Mouse (Mus musculus) neural tube, embryonic 12.5 days (tissue): ENCODE measurements around the gene Rnf123. TPM values are rescaled to one million over a fixed set of nuclear protein-coding genes. Genes with fewer than 3 reads are reported as not detected.

Experiments used
- ATAC-seq: fragments of 200-750 bp; cut with Nextera tagmentation; 2 replicates; pipeline ENCODE4 v1.8.0; 2017; ENCODE audit warnings: low read depth, mild to moderate bottlenecking, moderate TSS enrichment, moderate library complexity; ENCODE audit not compliant: low FRiP score
- H3K27ac ChIP-seq: fragments of 300-500 bp; sonication (generic); 2 replicates; pipeline ENCODE4 v1.5.1; 2016
- H3K27me3 ChIP-seq: fragments of 300-500 bp; sonication (generic); replicated peaks from 2 replicates; pipeline ENCODE4 v1.6.1; 2016; ENCODE audit warnings: mild to moderate bottlenecking
- H3K36me3 ChIP-seq: fragments of 300-500 bp; sonication (generic); 2 replicates; pipeline ENCODE4 v1.6.1; 2016; ENCODE audit warnings: mild to moderate bottlenecking
- H3K4me1 ChIP-seq: fragments of 300-500 bp; sonication (generic); 2 replicates; pipeline ENCODE4 v1.6.1; 2016
- H3K4me2 ChIP-seq: fragments of 300-500 bp; sonication (generic); replicated peaks from 2 replicates; pipeline ENCODE4 v1.6.1; 2016; ENCODE audit warnings: mild to moderate bottlenecking
- H3K4me3 ChIP-seq: fragments of 300-500 bp; sonication (generic); 2 replicates; pipeline ENCODE4 v1.5.1; 2016
- H3K9ac ChIP-seq: fragments of 300-500 bp; sonication (generic); 2 replicates; pipeline ENCODE4 v1.6.1; 2016; ENCODE audit warnings: mild to moderate bottlenecking
- H3K9me3 ChIP-seq: fragments of 300-500 bp; sonication (generic); 2 replicates; pipeline ENCODE4 v1.6.1; 2016; ENCODE audit warnings: mild to moderate bottlenecking
- WGBS: fragments of 180-500 bp; shearing (Covaris S2); methylation state at CpG from one replicate; pipeline ENCODE4 v1.1.7; 2016; 5-methylcytosine and 5-hydroxymethylcytosine counted together
- microRNA-seq: library from miRNA; unstranded; fragments of <30 nt; microRNA quantifications from one replicate; pipeline ENCODE4, GENCODE M21; 2017
- polyA plus RNA-seq: library from polyadenylated mRNA; unstranded; fragments of >200 nt; fragmentation: Nextera tagmentation; extraction: Ambion mirVana; gene quantifications from 2 replicates; pipeline ENCODE4 v1.2.1, GENCODE M21; 2016

Gene Rnf123
- polyA plus RNA-seq, 1 experiment from 2014 or later, result 43.5 TPM

GRCm38 (mm10) chr9:108008041-108008440 lies 75.1 kb downstream of the Rnf123 start:
- 96% methylated on average over 5 of the region's 5 CpGs for WGBS

GRCm38 (mm10) chr9:108003531-108003890 lies 79.6 kb downstream of the Rnf123 start:
- peaks cover 24% of the 10 kb centered on the region for H3K4me1 ChIP-seq
- peak overlapping the region; percentile 77; the same call in 1 of the 2 replicates for H3K27ac ChIP-seq
- no peaks in the 10 kb centered on the region for H3K36me3 ChIP-seq
- 18% methylated on average over 8 of the region's 8 CpGs for WGBS
- no peaks in the 10 kb centered on the region for H3K9me3 ChIP-seq
- no peak for ATAC-seq
- peak overlapping the region; percentile 87 for H3K4me2 ChIP-seq
- peak overlapping the region; percentile 98 for H3K9ac ChIP-seq
- H3K4me3 ChIP-seq, result peak overlapping the region; percentile 98
- H3K27me3 ChIP-seq, result no peaks in the 10 kb centered on the region

More at GRCm38 (mm10) chr9:108008041-108008440, 75.1 kb downstream of the Rnf123 start:
- no peak overlapping the region for H3K4me2 ChIP-seq
- H3K36me3 ChIP-seq, result peaks cover 7% of the 10 kb centered on the region
- ATAC-seq, result no peak
- no peak overlapping the region for H3K27ac ChIP-seq
- H3K9me3 ChIP-seq, result no peaks in the 10 kb centered on the region
- H3K4me1 ChIP-seq, result peaks cover 17% of the 10 kb centered on the region
- H3K4me3 ChIP-seq, result no peak overlapping the region
- no peak overlapping the region for H3K9ac ChIP-seq
- H3K27me3 ChIP-seq, result no peaks in the 10 kb centered on the region

- peak overlapping the region; percentile 77 for H3K27ac ChIP-seq
- H3K4me3 ChIP-seq, result peak overlapping the region; percentile 98
- H3K4me1 ChIP-seq, result peaks cover 24% of the 10 kb centered on the region
- H3K9ac ChIP-seq, result peak overlapping the region; percentile 98
- WGBS, result under 1% methylated on average over 50 of the region's 50 CpGs
- H3K4me2 ChIP-seq, result peak overlapping the region; percentile 87
- no peaks in the 10 kb centered on the region for H3K9me3 ChIP-seq
- no peaks in the 10 kb centered on the region for H3K27me3 ChIP-seq
- no peaks in the 10 kb centered on the region for H3K36me3 ChIP-seq
- peak; percentile 62 for ATAC-seq
These were observed 80.2 kb downstream of the Rnf123 start for GRCm38 (mm10) chr9:108002778-108003530.

- H3K4me3 ChIP-seq, result peak within 1 kb of the TSS; percentile 98
- under 1% methylated on average over 51 of the region's 51 CpGs for WGBS
- peak within 1 kb of the TSS; percentile 87 for H3K4me2 ChIP-seq
- no peaks in the 10 kb centered on the region for H3K36me3 ChIP-seq
- H3K9ac ChIP-seq, result peak within 1 kb of the TSS; percentile 98
- ATAC-seq, result peak; percentile 99
- peaks cover 24% of the 10 kb centered on the region for H3K4me1 ChIP-seq
- H3K27me3 ChIP-seq, result no peaks in the 10 kb centered on the region
- no peaks in the 10 kb centered on the region for H3K9me3 ChIP-seq
- H3K27ac ChIP-seq, result peak within 1 kb of the TSS; percentile 77
These were observed 81.0 kb downstream of the Rnf123 start, which contains the start of gene Ip6k1 for GRCm38 (mm10) chr9:108001922-108002770. Ip6k1 (plus strand) TSS chr9:108002501.

Small RNA genes lying within 50 kb of the gene (microRNA-seq; reads per million reads assigned to microRNA genes)
- gene Gm47303 (not detected), gene Mir7088 (not detected)

Other genes with a start within 250 kb of the Rnf123 start
- 121 TPM in 2 replicates for gene Rbm6, start 210.1 kb downstream of the Rnf123 start, polyA plus RNA-seq
- 20.8 and 22.7 TPM in 2 replicates for gene Mon1a, start 195.2 kb downstream of the Rnf123 start, polyA plus RNA-seq
- gene Mst1r, start 176.5 kb downstream of the Rnf123 start, polyA plus RNA-seq, result 1.8 and 2.2 TPM in 2 replicates
- not detected in 2 replicates for gene Actl11, start 154.9 kb downstream of the Rnf123 start, polyA plus RNA-seq
- gene Camkv, start 147.7 kb downstream of the Rnf123 start, polyA plus RNA-seq, result 7.8 and 8.0 TPM in 2 replicates
- 15.2 and 16.7 TPM in 2 replicates for gene Traip, start 133.2 kb downstream of the Rnf123 start, polyA plus RNA-seq
- gene Uba7, start 107.8 kb downstream of the Rnf123 start, polyA plus RNA-seq, result 11.7 and 12.2 TPM in 2 replicates
- gene Gm20661, start 100.3 kb downstream of the Rnf123 start, polyA plus RNA-seq, result 2.0 and 2.2 TPM in 2 replicates
- gene Inka1, start 97.5 kb downstream of the Rnf123 start, polyA plus RNA-seq, result 39.2 and 42.3 TPM in 2 replicates
- gene Cdhr4, start 90.8 kb downstream of the Rnf123 start, polyA plus RNA-seq, result 5.0 and 7.2 TPM in 2 replicates
- 0.89 and 1.5 TPM in 2 replicates for gene Gm20662, start 87.0 kb downstream of the Rnf123 start, polyA plus RNA-seq
- 96.2 and 97.9 TPM in 2 replicates for gene Ip6k1, start 80.8 kb downstream of the Rnf123 start, polyA plus RNA-seq
- 18.3 and 23.5 TPM in 2 replicates for gene Gmppb, start 34.1 kb downstream of the Rnf123 start, polyA plus RNA-seq
- gene Amigo3, start 30.2 kb downstream of the Rnf123 start, polyA plus RNA-seq, result 3.6 and 3.9 TPM in 2 replicates
- 0.44 and 0.46 TPM in 2 replicates for gene Mst1, start 2.9 kb downstream of the Rnf123 start, polyA plus RNA-seq
- gene Apeh, start 11.3 kb upstream of the Rnf123 start, polyA plus RNA-seq, result 57.6 and 63.4 TPM in 2 replicates
- gene Bsn, start 107.0 kb upstream of the Rnf123 start, polyA plus RNA-seq, result 5.3 and 6.5 TPM in 2 replicates
- 55.6 and 63.4 TPM in 2 replicates for gene Dag1, start 180.6 kb upstream of the Rnf123 start, polyA plus RNA-seq
- gene Nicn1, start 207.1 kb upstream of the Rnf123 start, polyA plus RNA-seq, result 81.2 and 87.0 TPM in 2 replicates
- gene Amt, start 213.5 kb upstream of the Rnf123 start, polyA plus RNA-seq, result 18.9 and 24.8 TPM in 2 replicates
- gene Rhoa, start 222.8 kb upstream of the Rnf123 start, polyA plus RNA-seq, result 313 and 363 TPM in 2 replicates
- gene Tcta, start 222.8 kb upstream of the Rnf123 start, polyA plus RNA-seq, result 44.3 and 47.5 TPM in 2 replicates